Mouse (Mus musculus) gastrocnemius, postnatal 25 days (tissue): ENCODE measurements around the gene Frs3. TPM values are rescaled to one million over a fixed set of nuclear protein-coding genes. Genes with fewer than 3 reads are reported as not detected.

ENCODE experiments used
- DNase-seq: peaks from one replicate; pipeline ENCODE4 v3.0.0; 2022
- total RNA-seq, 2 experiments: library from RNA; stranded (reverse); gene quantifications; 1 replicate in 1 of 2; 2 replicates in 1 of 2; pipeline ENCODE4 v1.2.3; 2021

Frs3 gene
- total RNA-seq, 2 experiments from 2014 or later, result 3.9 to 4.0 TPM

DNA sequence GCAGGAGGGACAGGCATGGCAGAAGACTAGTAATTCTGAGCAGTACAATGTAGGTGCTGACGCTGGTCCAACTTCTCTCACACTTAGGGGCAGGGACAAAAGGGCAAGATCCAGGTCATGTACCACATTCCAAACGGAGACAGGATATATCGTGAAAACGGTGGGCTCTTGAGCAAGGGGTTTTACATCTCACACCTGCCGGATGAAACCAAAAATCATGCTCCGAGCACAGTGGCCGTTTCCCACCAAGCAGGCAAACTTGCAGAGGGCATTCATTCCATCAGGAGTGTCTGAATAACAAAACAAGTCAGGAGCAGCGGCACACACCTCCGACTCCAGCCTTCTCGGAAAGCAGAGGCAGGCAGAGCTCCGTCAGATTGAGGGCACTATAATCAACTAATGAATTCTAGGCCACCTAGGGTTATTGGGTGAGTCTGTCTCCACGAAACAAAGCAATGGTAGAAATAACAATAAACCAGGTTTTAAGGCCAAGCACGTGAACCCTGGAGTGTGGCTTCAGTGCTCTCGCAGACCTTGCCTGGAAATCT lies 46.8 kb downstream of the Frs3 start:
- no peak for DNase-seq

DNA sequence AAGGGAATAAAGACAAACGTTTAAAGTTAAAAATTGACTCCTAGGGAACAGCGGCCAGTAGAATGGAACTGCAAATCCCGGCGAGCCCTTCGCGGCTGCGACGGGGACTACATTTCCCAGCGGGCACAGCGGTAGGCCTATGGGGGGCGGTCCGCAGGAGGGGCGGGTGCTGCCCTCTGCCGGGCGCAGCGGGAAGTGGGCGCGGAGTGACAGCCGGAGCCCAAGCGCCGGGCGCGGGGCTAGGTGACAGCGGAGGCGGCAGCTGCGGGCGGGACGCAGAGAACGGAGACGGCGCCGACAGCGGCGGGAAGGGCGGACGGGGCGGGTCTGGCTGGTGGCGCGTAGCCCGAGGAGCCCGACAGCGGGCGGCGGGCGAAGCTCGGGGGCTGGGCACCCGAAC lies 48.0 kb downstream of the Frs3 start, which contains the start of gene Tfeb:
TSS of gene Tfeb (plus strand) at position 175 of the 400 bp plus-strand sequence.
- peak; percentile 96 for DNase-seq

DNA sequence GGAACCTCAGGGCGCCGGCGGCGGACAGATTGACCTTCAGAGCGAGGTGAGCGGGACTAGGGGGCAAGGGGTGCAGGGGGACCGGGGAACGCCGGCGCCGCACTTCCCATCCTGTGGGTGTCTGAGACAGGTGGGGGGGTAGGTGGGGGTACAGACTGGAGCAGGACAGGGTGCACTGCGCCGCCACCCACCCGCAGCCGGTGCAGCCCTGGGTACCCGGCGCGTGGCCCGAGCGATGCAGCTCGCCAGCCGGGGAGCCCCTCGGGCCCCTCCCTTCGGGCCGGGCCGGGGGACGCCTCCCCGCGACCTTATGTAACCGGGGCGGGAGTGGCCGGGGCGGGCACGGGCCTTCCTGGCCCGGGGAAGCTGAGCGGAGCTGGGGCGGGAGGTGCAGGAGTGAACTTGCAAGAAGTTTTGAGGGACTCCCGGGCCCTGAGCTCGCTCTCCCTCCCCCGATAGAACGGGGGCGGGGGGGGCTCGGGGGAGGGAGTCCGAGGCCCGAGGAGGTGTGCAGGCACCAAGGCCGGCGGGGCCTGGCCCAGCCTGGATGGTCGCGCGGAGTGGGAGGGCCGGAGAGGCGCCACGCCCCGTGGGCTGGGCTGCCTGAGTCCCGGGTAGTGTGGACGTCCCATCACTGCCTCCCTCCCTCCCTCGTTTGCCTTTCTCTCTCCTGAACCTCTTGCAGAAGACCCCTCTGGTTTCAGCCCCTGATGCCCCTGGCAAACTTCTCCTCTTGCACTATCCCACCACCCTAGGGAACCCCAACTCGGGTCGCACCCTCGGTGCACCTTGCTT lies 48.6 kb downstream of the Frs3 start:
- peak; percentile 97 for DNase-seq

DNA sequence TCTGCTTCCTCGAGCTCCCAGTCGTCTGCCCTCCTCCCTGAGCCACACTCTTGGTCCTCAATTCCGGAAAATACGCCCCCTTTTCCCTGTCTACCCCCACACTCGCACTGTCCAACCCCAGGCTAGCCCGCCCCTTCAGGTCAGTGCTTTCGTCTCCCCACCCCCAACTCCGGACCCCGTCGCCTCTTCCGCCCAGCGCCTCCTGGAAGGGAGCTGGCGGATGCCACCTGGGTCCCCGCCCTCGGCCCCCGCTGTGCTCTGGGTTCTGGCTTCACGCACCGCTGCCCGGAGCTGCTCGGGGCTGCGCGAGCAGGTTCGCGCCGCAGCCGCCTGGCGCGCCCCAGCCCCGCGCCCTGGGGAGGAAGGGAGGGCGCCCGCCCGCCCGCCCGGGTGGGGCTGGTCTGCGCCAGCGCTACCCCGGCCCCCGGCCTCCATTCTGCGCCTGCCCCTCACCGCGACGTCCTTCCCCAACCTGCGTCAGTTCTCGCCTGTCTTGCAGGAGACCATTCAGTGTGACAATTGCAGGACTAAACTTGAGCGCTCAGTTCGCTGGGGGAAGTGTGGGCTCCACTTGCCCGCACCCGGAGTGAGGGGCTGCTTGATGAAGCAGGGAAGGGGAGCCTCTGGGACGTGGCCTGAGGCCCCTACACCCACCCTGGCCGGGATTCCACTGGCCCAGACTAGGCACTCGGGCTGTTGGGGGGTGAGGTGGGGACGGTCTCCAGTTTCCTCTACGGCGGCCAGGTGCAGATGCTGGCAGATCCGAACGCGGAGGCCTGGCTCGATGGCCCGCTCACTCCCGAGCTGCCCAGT lies 49.4 kb downstream of the Frs3 start:
- peak; percentile 80 for DNase-seq

DNA sequence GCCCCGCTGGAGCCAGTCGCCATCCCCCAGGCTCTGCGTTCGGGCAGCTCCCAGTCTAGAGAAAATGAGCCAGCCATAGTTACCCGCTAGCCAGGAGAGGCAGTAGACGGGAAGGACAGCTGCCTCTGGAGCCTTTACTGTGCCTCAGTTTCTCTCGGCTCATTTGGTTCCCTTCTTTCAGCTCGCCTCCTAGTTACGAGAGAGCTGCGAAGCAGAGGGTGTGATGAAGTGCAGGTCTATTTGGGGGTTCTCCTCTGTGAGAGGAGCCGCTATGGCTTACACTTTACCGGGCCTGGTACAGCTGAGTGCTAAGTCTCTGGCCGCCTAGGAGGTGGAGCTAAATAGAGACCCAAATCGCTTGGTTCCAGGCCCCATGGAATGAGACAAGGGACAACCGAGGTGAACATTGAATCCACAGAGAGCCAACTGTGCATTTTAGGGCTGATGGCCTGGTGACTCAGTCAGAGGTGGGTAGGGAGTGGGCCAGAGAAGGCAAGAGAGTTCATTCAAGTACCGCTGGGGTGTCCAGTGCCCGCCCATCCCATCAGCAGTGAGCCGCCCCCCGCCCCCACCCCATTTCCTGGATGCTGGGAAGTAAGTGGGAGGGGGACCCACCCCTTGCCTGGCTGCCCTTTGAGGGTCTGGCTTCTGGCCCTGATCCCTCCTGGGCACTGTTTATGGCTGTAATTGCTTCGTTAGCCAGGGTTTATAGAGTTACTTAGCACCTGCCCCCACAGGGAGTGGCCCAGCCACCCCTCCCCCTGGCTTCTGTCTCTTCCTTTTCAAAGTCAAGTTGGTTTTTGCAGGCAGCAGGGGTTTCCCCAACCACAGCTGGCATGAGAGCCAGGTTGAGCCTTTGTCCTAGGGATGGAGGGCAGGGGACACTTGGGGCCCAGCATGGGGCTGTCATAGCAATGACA lies 50.3 kb downstream of the Frs3 start:
- peak; percentile 68 for DNase-seq

DNA sequence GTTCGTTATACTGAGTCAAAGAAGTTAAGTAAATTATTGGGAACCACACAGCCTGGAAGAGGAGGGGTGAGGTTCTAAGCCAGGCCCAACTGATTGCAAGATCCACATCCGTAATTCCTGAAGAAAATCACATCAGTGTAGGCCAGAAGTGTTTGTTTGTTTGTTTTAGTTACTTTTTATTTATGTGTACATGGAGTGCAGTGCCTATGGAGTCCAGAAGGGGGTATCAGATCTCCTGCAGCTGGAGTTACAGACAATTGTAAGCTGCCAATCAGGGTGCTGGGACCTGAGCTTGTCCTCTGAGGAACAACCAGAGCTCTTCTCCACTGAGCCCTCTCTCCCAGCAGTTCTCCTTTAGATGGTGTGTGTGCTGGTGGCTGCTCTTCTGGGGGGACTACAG lies 51.4 kb downstream of the Frs3 start:
- DNase-seq, result no peak

DNA sequence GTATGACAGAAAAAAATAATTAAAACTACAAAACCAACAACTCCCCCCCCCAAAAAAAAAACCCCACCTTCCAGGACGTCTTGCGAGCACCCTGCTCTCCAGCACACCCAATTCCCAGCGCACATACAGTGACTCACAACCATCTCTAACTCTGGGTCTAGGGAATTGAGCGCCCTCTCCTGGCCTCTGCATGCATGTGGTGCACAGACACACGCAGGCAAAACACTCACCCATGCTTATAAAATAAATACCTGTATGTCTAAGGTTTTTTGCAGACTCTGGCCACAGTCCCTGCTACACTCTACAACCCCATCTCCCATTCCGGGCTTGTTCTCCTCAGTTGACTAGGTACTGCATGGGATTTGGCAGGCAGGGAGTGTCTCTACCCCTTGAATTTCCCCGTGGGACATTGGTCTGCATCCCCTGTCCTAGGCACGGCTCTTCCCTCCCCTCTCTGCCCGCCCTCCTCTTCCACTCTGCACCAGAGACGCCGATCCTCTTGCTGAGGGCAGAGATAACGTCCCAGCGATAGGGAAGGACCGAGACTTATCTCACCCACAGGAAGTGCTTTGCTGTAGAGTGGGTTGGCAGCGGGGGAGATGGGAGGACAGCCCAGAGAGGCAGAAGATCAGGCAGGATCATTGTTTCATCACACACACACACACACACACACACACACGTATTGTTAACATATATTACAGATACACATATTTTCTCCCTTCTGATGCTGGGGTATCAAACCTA lies 54.3 kb downstream of the Frs3 start:
- DNase-seq, result no peak

DNA sequence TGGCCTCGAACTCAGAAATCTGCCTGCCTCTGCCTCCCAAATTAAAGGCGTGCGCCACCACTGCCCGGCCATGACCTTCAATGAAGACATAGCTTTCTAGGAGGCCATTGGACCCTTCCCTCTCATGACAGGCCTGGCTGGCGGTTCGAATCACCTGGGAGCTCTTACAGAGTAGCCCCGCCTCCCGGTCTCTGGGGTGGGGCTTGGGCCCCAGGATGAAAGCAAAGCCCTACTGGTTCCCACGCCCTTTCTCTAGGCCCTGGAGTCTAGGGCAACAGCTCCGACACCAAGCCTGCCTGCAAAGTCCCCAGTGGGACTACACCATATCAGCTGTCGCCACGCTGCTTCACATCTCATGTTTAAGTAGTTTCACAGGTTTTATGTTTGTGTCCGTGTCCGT lies 55.3 kb downstream of the Frs3 start:
- no peak for DNase-seq

DNA sequence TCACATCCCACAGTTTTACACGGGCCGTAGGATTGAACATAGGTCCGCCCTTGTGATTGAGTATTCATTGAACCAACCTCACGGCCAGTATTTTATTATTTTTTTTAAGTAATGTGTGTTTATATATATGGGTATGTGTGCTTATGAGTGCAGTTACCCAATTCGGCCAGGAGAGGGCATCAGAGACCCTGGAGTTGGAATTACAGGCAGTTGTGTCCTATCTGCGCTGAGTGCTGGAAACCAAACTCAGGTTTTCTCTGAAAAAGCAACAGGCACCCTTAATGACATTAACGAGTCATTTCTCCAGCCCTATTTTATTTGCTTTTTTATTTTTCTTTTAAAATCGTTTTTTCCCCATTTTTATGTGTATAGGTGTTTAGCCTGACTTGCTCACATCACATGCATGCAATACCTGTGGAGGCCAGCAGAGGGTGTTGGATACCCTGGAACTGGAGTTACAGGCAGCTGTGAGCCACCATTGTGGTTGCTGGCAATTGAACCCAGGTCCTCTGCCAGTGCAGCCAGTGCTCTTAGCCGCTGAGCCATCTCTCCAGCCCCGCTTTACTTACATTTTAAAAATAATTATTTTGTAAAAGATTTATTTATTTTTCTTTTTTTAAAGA lies 56.0 kb downstream of the Frs3 start:
- DNase-seq, result no peak

DNA sequence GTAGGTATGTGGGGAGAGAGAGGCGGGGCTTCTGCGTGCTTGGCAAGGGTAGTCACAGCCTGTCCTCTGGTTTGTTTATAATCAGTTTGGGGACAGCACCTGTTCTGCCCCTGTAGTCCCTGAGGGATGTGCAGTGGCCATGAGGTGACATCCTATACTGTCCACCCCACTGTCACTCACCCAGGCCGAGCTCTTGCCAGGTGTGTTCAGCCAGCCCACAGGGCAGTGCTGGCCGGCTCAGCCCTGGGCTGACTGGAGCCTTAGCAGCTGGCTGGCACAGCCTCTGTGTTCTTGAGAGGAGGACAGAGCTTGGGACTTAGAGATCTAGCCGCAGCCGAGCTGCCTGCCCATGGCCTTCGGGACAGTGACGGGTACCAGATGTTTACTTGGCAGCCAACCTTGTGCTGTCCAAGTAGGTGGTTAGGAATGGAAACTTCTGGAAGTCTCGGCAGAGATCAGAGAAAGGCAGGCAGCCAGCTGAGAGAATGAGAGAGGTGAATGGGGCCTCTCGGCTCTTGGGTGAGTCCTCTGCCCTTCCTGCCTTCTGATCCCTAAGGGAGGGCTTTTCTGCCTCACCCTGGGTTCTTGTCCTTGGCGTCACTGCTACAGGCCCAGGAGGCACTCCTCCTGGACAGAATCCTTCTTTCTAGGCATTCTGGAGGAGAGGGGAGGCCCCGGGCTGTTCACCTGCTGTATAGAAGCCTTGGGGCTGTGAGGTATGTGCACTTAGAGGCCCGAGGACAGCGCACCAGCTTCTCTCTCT lies 60.1 kb downstream of the Frs3 start:
- peak; percentile 92 for DNase-seq

DNA sequence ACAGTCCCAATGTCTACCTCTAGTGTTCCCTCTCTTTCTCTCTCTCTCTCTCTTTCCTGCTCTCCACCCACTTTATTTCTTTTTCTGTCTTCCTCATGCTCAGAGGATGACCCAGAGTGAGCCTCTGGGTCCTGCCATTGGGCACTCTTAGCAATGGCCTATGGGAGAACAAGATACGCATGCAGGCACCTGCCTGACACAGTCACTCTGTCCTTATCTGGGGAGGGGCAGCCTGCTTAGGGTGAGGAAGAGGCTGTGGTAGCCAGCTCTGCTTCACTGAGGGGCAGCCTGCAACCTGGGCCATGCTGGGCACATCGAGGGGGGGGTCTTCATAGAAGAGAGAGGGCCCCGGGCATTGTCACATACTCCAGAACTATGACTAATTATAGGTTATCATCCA lies 60.8 kb downstream of the Frs3 start:
- DNase-seq, result no peak

DNA sequence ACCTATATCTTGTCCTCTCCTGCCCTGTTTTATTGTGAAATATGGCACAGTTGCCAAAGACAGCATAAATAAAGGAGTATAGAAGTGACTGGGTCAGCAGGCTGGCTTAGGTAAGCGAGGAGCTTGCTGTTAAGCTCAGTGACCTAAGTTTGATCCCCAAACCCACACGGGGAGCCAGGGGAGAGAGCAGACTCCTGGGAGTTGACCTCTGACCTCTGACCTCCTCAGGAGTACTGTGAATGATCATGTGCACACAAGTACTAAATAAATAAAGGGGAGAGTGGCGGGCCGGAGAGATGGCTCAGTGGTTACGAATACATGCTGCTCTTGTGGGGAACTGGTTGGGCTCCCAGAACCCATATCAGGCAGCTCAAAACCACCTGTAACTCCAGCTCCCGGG lies 61.3 kb downstream of the Frs3 start:
- DNase-seq, result no peak

DNA sequence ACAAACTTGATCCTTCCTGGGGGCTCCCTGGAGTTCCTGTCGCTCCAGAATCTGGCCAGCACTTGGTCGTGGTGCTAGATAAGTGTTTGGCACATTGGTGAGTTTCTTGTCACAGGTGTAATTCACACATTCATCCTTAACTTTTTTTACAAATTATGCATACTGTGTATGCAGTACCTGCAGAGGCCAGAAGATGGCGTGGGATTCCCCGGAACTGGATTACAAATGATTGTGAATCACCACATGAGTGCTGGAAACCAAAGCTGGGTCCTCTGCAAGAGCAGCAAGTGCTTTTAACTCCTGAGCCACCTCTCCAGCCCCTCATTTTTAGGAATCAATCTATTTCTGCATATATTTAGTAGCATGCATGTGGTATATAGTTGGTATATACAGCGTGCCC lies 63.0 kb downstream of the Frs3 start:
- no peak for DNase-seq

DNA sequence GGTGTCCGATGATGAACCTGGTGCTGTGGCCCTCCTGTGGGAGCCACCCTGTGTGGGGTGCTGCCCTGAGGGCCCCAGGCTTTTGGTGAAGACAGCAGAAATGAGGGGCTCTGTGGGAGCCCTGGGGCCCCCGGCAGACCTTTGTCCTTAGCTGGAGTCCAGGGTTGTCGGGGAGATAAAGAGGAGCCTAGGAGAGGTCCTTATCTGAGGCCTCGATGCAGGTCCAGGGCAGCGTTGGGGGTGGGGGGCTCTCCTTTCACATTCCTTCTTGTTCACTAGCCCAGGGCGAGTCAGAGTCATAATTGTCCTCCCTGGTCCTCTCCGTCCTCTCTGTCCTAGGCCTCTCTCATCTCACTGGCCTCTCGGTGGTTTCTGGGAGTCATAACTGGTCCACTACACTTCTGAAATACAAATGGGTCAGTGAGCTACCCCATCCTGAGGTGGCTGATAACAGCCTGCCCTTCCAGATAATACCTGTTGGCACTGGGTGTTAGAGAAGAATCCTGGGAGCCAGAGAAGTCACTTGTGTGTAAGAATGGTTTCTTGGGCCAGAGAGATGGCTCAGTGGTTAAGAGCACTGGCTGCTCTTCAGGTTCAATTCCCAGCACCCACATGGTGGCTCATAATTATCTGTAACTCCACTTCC lies 64.4 kb downstream of the Frs3 start:
- no peak for DNase-seq

Other genes starting within 250 kb of the Frs3 start
- gene Taf8, start 186.7 kb upstream of the Frs3 start, total RNA-seq, result 10 to 100 TPM in 1 of 2 experiments, 1 to 10 TPM in 1; 9.6 to 10.0 TPM
- gene Ccnd3, start 184.0 kb upstream of the Frs3 start, total RNA-seq, result 10 to 100 TPM; 31.4 to 44.8 TPM
- gene Bysl, start 77.5 kb upstream of the Frs3 start, total RNA-seq, result 10 to 100 TPM; 12.1 to 13.8 TPM
- gene Med20, start 77.4 kb upstream of the Frs3 start, total RNA-seq, result 10 to 100 TPM; 16.0 to 16.2 TPM
- 1 to 10 TPM; 2.3 to 2.5 TPM for gene Gm20517, start 77.4 kb upstream of the Frs3 start, total RNA-seq
- 1 to 10 TPM; 2.2 to 2.8 TPM for gene Usp49, start 58.3 kb upstream of the Frs3 start, total RNA-seq
- gene Tomm6, start 644 bp upstream of the Frs3 start, total RNA-seq, result 100 to 1,000 TPM; 120 to 121 TPM
- gene Gm21981, start 5.4 kb downstream of the Frs3 start, total RNA-seq, result under 1 TPM; 0.61 to 0.70 TPM
- gene Prickle4, start 5.7 kb downstream of the Frs3 start, total RNA-seq, result 1 to 10 TPM; 1.3 to 2.6 TPM
- not detected for gene Pgc, start 37.8 kb downstream of the Frs3 start, total RNA-seq
- gene Tfeb, start 48.0 kb downstream of the Frs3 start, total RNA-seq, result 10 to 100 TPM; 65.8 to 67.7 TPM
- gene Mdfi, start 145.7 kb downstream of the Frs3 start, total RNA-seq, result 1 to 10 TPM; 1.0 to 1.1 TPM
- gene Foxp4, start 235.6 kb downstream of the Frs3 start, total RNA-seq, result 1 to 10 TPM; 6.4 to 7.6 TPM